Mouse (Mus musculus) central nervous system, embryonic 14 days (tissue): ENCODE data around the gene Ralgps2. TPM values are rescaled to one million over a fixed set of nuclear protein-coding genes. Genes with fewer than 3 reads are reported as not detected.

ENCODE experiments used
- polyA plus RNA-seq: library from polyadenylated mRNA; depleted of rRNA; stranded (reverse); fragments of >200 nt; gene quantifications from 2 replicates; pipeline ENCODE4 v1.2.3, GENCODE M21; 2012; rRNA removed

Ralgps2 gene
- 47.7 and 50.6 TPM in 2 replicates for polyA plus RNA-seq

DNA sequence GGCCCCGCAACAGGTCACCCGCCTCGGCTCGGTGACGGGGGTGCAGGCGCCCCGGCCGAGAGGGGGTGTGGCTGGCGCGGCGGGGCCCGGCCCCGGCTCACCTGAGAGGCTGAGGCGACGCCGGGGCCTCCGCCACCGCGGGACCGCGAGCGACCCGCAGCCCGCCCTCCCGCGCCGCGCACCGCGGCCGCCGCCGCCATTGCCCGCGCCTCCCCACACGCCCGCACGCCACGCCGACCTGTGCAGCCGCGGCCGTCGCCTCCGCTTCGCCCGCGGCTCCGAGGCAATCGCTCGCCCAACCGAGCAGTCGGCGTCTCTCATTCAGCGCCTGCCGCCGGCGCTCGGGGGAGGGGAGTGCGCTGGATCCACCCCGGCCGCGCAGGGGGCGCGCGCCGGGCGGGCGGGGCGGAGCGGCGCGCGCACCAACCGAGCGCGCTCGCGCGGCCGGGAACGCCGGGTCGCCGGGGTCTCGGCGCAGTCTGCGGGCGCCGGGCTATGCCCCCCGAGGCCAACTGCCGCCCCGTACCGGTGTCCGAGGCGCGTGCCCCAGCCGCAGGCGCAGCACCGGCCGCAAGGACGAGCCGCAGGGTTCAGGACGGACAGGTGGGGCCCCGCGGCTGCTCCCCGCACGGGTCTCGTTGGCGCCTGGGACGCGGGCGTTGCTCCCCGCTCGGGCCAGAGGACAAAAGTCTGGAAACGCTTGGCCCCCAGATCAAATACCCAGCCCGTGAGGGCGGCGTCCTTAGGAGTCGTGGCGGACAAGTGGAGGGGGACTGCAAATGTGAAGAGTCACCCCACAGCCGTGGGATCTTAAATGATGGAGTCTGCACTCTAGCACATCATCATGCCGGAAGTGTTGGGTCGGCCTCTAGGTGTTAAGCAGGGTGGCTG is at the start of gene Ralgps2:
Ralgps2 (minus strand) TSS at position 376 of the 891 bp plus-strand sequence.

DNA sequence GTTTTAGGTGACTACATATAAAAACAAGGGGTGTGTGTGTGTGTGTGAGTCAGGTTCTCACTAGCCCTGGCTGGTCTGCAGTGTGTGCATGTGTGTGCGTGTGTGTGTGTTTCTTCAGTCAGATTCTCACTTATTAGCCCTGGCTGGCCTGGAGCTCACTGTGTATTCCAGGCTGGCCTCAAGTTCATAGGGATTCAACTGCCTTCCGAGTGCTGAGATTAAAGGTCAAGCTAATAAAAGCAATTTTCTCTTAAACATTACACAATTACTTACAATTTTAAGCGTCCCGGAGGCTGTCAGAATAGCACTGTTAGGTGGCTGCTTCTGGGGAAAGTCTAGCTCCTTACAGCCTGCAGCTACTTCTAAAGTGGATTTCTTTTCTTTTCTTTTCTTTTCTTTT is 101.2 kb downstream of the Ralgps2 start, which contains the start of gene Angptl1:
Angptl1 (plus strand) TSS at position 386 of the 400 bp plus-strand sequence.

Other genes with a start within 250 kb of the Ralgps2 start
- gene Fam20b, start 220.5 kb downstream of the Ralgps2 start, polyA plus RNA-seq = 33.6 and 36.0 TPM in 2 replicates
- 2.2 and 22.2 TPM in 2 replicates for gene Angptl1, start 101.1 kb downstream of the Ralgps2 start, polyA plus RNA-seq
- 0.14 and 0.16 TPM in 2 replicates for gene Tex35, start 169.1 kb upstream of the Ralgps2 start, polyA plus RNA-seq